Mouse (Mus musculus): ENCODE results near the gene B4galt3.

DNA sequence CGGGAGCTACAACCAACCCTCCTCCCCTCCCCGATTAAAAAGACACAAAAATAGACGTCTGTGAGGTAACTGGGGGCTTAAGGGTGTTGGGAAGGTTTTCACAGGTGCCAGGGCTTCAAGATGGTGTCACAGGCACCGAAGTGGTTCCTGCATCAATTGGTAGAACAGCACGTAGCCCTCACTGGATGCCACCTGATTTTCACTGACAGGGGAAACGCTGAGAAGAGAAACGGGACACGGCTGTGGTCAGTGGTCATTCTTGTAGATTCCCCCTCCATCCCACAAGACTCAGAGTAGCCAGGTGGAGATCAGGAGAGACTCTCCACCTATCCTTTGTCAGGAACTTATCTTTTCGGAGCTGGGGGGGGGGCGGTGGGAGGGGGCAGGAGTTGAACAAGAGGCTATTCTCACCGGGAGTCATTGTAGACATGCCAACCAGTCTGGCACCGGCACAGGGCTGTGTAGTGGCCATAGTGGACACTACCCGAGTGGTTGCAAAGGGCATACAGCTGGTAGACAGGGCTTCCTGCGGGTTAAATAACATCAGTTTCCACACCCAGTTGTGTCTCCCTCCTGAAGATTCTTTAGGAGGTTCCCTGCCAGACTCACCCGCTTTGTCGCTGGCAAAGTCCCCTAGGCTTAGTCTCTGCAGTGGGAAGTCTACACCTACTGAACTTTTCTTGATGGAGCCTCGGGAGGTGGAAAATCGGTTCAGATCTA, 12.1 kb downstream of the B4galt3 start:
- TF ChIP-seq RAD21 (IDR thresholded peaks at IDR 0.05; ENCODE audit: low read depth, low read length) (no peak), POLR2A (IDR thresholded peaks at IDR 0.05; ENCODE audit: control insufficient read depth in 1 of 2, insufficient read depth in 1 of 2, low read depth in 1 of 2, low read length in 2 of 2, poor library complexity in 1 of 2) (no peak), CTCF (IDR thresholded peaks at IDR 0.05 in 2 of 3, conservative IDR thresholded peaks at IDR 0.05 in 1 of 3; ENCODE audit: control insufficient read depth in 1 of 3, insufficient read depth in 1 of 3, low read depth in 2 of 3, low read length in 3 of 3, poor library complexity in 1 of 3, severe bottlenecking in 1 of 3) (no peak), UBTF (IDR thresholded peaks at IDR 0.05; ENCODE audit: borderline replicate concordance, insufficient read depth, low read depth, low read length) (no peak), ZNF384 (IDR thresholded peaks at IDR 0.05; ENCODE audit: low read depth, low read length) (no peak), POLR2AphosphoS2 (IDR thresholded peaks at IDR 0.05; ENCODE audit: low read length) (no peak), JUND (IDR thresholded peaks at IDR 0.05; ENCODE audit: low read depth, low read length) (no peak), MEF2A (IDR thresholded peaks at IDR 0.05; ENCODE audit: extremely low read depth, insufficient replicate concordance, low read depth, low read length, poor library complexity, severe bottlenecking) (no peak), USF2 (IDR thresholded peaks at IDR 0.05; ENCODE audit: borderline replicate concordance in 1 of 2, insufficient read depth in 1 of 2, low read depth in 1 of 2, low read length in 2 of 2) (no peak)
